Comparison of ENCODE assay signal across 8 mouse cellular contexts in genomic region chr6:86028601-86029322, GRCm38 (mm10). TPM values are rescaled to one million over a fixed set of nuclear protein-coding genes. Genes with fewer than 3 reads are reported as not detected.
DNase-seq lines count a peak whose midpoint lies in the region; ATAC-seq and TF ChIP-seq lines count a peak whose summit lies in the region.

Gene Add2, plus strand, starts transcription at chr6:86028681.

- under 1% methylated on average over 56 of the region's 56 CpGs for WGBS in kidney, embryonic 15.5 days
- under 1% methylated on average over 56 of the region's 56 CpGs for WGBS in cerebellum, adult 2 months
- under 1% methylated on average over 56 of the region's 56 CpGs for WGBS in forebrain, embryonic 14.5 days
- WGBS in liver, embryonic 16.5 days (ENCODE audit: insufficient replicate concordance) = 3% methylated on average over 56 of the region's 56 CpGs

- peaks cover 15% of the 10 kb centered on the region for H3K4me1 ChIP-seq in kidney, embryonic 15.5 days
- peaks cover 24% of the 10 kb centered on the region; the same call in 1 of the 2 replicates for H3K4me1 ChIP-seq in cerebellum, adult 2 months (ENCODE audit: control insufficient read depth, insufficient read depth, low read length)
- peaks cover 21% of the 10 kb centered on the region for H3K4me1 ChIP-seq in forebrain, embryonic 14.5 days (ENCODE audit: control insufficient read depth, insufficient read depth, low read length)
- H3K4me1 ChIP-seq in liver, embryonic 16.5 days (ENCODE audit: control insufficient read depth, low read depth, low read length) = no peaks in the 10 kb centered on the region

- peak within 1 kb of the TSS; percentile 48 for H3K9ac ChIP-seq in kidney, embryonic 15.5 days
- peak within 1 kb of the TSS; percentile 98 for H3K9ac ChIP-seq in forebrain, embryonic 14.5 days (ENCODE audit: low read length)
- no peak within 1 kb of the TSS for H3K9ac ChIP-seq in liver, embryonic 16.5 days (ENCODE audit: low read depth, low read length)

- H3K9me3 ChIP-seq in kidney, embryonic 15.5 days (replicated peaks) = no peaks in the 10 kb centered on the region
- no peaks in the 10 kb centered on the region for H3K9me3 ChIP-seq in forebrain, embryonic 14.5 days (replicated peaks; ENCODE audit: control insufficient read depth, low read length)
- no peaks in the 10 kb centered on the region for H3K9me3 ChIP-seq in liver, embryonic 16.5 days (replicated peaks; ENCODE audit: control insufficient read depth, low read length)

- no peak for DNase-seq in kidney, adult 9 months
- DNase-seq in cerebellum, adult 2 months = peak; percentile 82 to 84
- peak; percentile 87 for DNase-seq in forebrain, embryonic 14.5 days (ENCODE audit: low spot score)
- DNase-seq in kidney, postnatal 10 days = peak; percentile 50
- peak; percentile 73 for DNase-seq in right cerebral cortex, postnatal 4 days
- DNase-seq in urinary bladder, postnatal 4 days (ENCODE audit: low spot score in 2 of 2) = no peak

- H3K4me2 ChIP-seq in kidney, embryonic 15.5 days = peak within 1 kb of the TSS; percentile 95
- peak within 1 kb of the TSS; percentile 82 for H3K4me2 ChIP-seq in forebrain, embryonic 14.5 days (ENCODE audit: low read length)
- H3K4me2 ChIP-seq in liver, embryonic 16.5 days (ENCODE audit: low read depth, low read length) = peak within 1 kb of the TSS; percentile 19; the same call in 1 of the 2 replicates

- H3K4me3 ChIP-seq in kidney, embryonic 15.5 days (replicated peaks) = peak within 1 kb of the TSS; percentile 52
- peak within 1 kb of the TSS; percentile 90 for H3K4me3 ChIP-seq in cerebellum, adult 2 months (replicated peaks; ENCODE audit: insufficient read depth, low read depth, low read length)
- H3K4me3 ChIP-seq in forebrain, embryonic 14.5 days (ENCODE audit: low read depth, low read length) = peak within 1 kb of the TSS; percentile 79
- H3K4me3 ChIP-seq in liver, embryonic 16.5 days (ENCODE audit: low read depth, low read length) = peak within 1 kb of the TSS; percentile 4; the same call in 1 of the 2 replicates

- H3K36me3 ChIP-seq in kidney, embryonic 15.5 days = no peaks in the 10 kb centered on the region
- no peaks in the 10 kb centered on the region for H3K36me3 ChIP-seq in forebrain, embryonic 14.5 days (ENCODE audit: control insufficient read depth, insufficient read depth, low read length)
- no peaks in the 10 kb centered on the region for H3K36me3 ChIP-seq in liver, embryonic 16.5 days (ENCODE audit: control insufficient read depth, insufficient read depth)

- peak; percentile 32; the same call in 1 of the 2 replicates for TF ChIP-seq CTCF in cerebellum, adult 2 months (IDR thresholded peaks at IDR 0.05; ENCODE audit: borderline replicate concordance, insufficient read depth, low read depth, low read length)

- H3K27me3 ChIP-seq in kidney, embryonic 15.5 days = peaks cover 37% of the 10 kb centered on the region
- no peaks in the 10 kb centered on the region for H3K27me3 ChIP-seq in cerebellum, adult 2 months (ENCODE audit: control insufficient read depth, insufficient read depth, low read length)
- no peaks in the 10 kb centered on the region for H3K27me3 ChIP-seq in forebrain, embryonic 14.5 days (replicated peaks; ENCODE audit: control insufficient read depth, insufficient read depth, low read length)
- H3K27me3 ChIP-seq in liver, embryonic 16.5 days (ENCODE audit: control insufficient read depth, insufficient read depth, low read depth, low read length) = peaks cover 48% of the 10 kb centered on the region

- H3K27ac ChIP-seq in kidney, embryonic 15.5 days = no peak within 1 kb of the TSS
- peak within 1 kb of the TSS; percentile 98 for H3K27ac ChIP-seq in cerebellum, adult 2 months (ENCODE audit: insufficient read depth, low read length)
- peak within 1 kb of the TSS; percentile 97 for H3K27ac ChIP-seq in forebrain, embryonic 14.5 days (ENCODE audit: low read depth, low read length)
- H3K27ac ChIP-seq in liver, embryonic 16.5 days (ENCODE audit: low read length) = no peak within 1 kb of the TSS

- TF ChIP-seq POLR2A in cerebellum, adult 2 months (IDR thresholded peaks at IDR 0.05; ENCODE audit: borderline replicate concordance, insufficient read depth, low read length) = peak; percentile 59; the same call in 1 of the 2 replicates

- ATAC-seq in kidney, embryonic 15.5 days (replicated peaks; ENCODE audit: low FRiP score) = peak; percentile 76
- peak; percentile 92 for ATAC-seq in forebrain, embryonic 14.5 days
- no peak for ATAC-seq in liver, embryonic 16.5 days (ENCODE audit: low read depth)

RNA-seq across cellular contexts. Expression of gene Add2, which starts in this region (rescaled TPM):
- 5.9 and 7.2 TPM in 2 replicates for polyA plus RNA-seq in kidney, embryonic 15.5 days (2015; fragmentation: Nextera tagmentation; extraction: Ambion mirVana)
- polyA plus RNA-seq in cerebellum, adult 2 months (2012; rRNA removed) = 54.9 and 56.2 TPM in 2 replicates
- 108 and 134 TPM in 2 replicates for polyA plus RNA-seq in forebrain, embryonic 14.5 days (2014; fragmentation: Nextera tagmentation; extraction: Ambion mirVana)
- 87.9 and 93.6 TPM in 2 replicates for polyA plus RNA-seq in liver, embryonic 16.5 days (2015; fragmentation: Nextera tagmentation; extraction: Ambion mirVana)

Comparison
In these comparisons a context has a peak if more than half of its experiments do, and no peak if none do; other contexts are left out.
1. DNase-seq: peak in cerebellum, adult 2 months (2 of 2), forebrain, embryonic 14.5 days (single experiment), kidney, postnatal 10 days (single experiment) and right cerebral cortex, postnatal 4 days (single experiment); none in kidney, adult 9 months (single experiment) and urinary bladder, postnatal 4 days (0 of 2).
2. H3K27ac ChIP-seq: peak in cerebellum, adult 2 months (single experiment) and forebrain, embryonic 14.5 days (single experiment); none in kidney, embryonic 15.5 days (single experiment) and liver, embryonic 16.5 days (single experiment).
3. H3K4me2 ChIP-seq: peak in every context shown above with its lines; median percentile 95 in kidney, embryonic 15.5 days; 82 in forebrain, embryonic 14.5 days; 19 in liver, embryonic 16.5 days.
4. H3K4me3 ChIP-seq: peak in every context shown above with its lines; median percentile 90 in cerebellum, adult 2 months; 79 in forebrain, embryonic 14.5 days; 52 in kidney, embryonic 15.5 days; 4 in liver, embryonic 16.5 days.